Mouse (Mus musculus): ENCODE measurements around the gene Slc6a8. TPM values are rescaled to one million over a fixed set of nuclear protein-coding genes. Genes with fewer than 3 reads are reported as not detected.

The Slc6a8 gene
- 6.6 and 7.3 TPM in 2 replicates for polyA plus RNA-seq (2015; fragmentation: Nextera tagmentation; extraction: Ambion mirVana)

GRCm38 (mm10) chrX:73672879-73673618, at the start of gene Slc6a8:
Gene Slc6a8, plus strand, starts transcription at chrX:73673150.
- Histone ChIP-seq H3K36me3 (ENCODE audit: control insufficient read depth, insufficient read depth, low read length) (0 out of 2 replicates have a peak, but pooled peaks cover 3% of the 10 kb centered on the region), H3K9ac (ENCODE audit: low read depth, low read length) (peak within 1 kb of the TSS; percentile 77), H3K9me3 (replicated peaks; ENCODE audit: control insufficient read depth, low read length, poor library complexity, severe bottlenecking) (no peaks in the 10 kb centered on the region; the same call in 1 of the 2 replicates), H3K4me1 (ENCODE audit: control insufficient read depth, insufficient read depth, low read length) (peaks cover 12% of the 10 kb centered on the region), H3K4me3 (ENCODE audit: low read depth, low read length) (peak within 1 kb of the TSS; percentile 61), H3K27me3 (ENCODE audit: control insufficient read depth, insufficient read depth, low read depth, low read length) (no peaks in the 10 kb centered on the region), H3K4me2 (ENCODE audit: low read length) (peak within 1 kb of the TSS; percentile 80), H3K27ac (ENCODE audit: low read length) (peak within 1 kb of the TSS; percentile 70)
- WGBS = 10% methylated on average over 12 of the region's 72 CpGs
- peak; percentile 77 for ATAC-seq

GRCm38 (mm10) chrX:73626981-73627380, 46.0 kb upstream of the Slc6a8 start:
- no peak for ATAC-seq

GRCm38 (mm10) chrX:73635425-73635824, 37.5 kb upstream of the Slc6a8 start:
- no peaks in the 10 kb centered on the region for H3K9me3 ChIP-seq (replicated peaks; ENCODE audit: control insufficient read depth, low read length, poor library complexity, severe bottlenecking)
- no peak overlapping the region for H3K27ac ChIP-seq (ENCODE audit: low read length)
- H3K9ac ChIP-seq (ENCODE audit: low read depth, low read length) = no peak overlapping the region
- peaks cover 25% of the 10 kb centered on the region for H3K27me3 ChIP-seq (ENCODE audit: control insufficient read depth, insufficient read depth, low read depth, low read length)
- WGBS = 23% methylated on average over 14 of the region's 19 CpGs
- no peaks in the 10 kb centered on the region for H3K36me3 ChIP-seq (ENCODE audit: control insufficient read depth, insufficient read depth, low read length)
- ATAC-seq = no peak
- peak overlapping the region; percentile 50 for H3K4me2 ChIP-seq (ENCODE audit: low read length)
- peaks cover 5% of the 10 kb centered on the region; the same call in 1 of the 2 replicates for H3K4me1 ChIP-seq (ENCODE audit: control insufficient read depth, insufficient read depth, low read length)
- H3K4me3 ChIP-seq (ENCODE audit: low read depth, low read length) = peak overlapping the region; percentile 19

More at GRCm38 (mm10) chrX:73626981-73627380, 46.0 kb upstream of the Slc6a8 start:
- Histone ChIP-seq H3K4me1 (ENCODE audit: control insufficient read depth, insufficient read depth, low read length) (no peaks in the 10 kb centered on the region), H3K36me3 (ENCODE audit: control insufficient read depth, insufficient read depth, low read length) (no peaks in the 10 kb centered on the region), H3K9me3 (replicated peaks; ENCODE audit: control insufficient read depth, low read length, poor library complexity, severe bottlenecking) (no peaks in the 10 kb centered on the region), H3K4me3 (ENCODE audit: low read depth, low read length) (no peak overlapping the region), H3K4me2 (ENCODE audit: low read length) (no peak overlapping the region), H3K9ac (ENCODE audit: low read depth, low read length) (no peak overlapping the region), H3K27me3 (ENCODE audit: control insufficient read depth, insufficient read depth, low read depth, low read length) (no peaks in the 10 kb centered on the region), H3K27ac (ENCODE audit: low read length) (no peak overlapping the region)

- Histone ChIP-seq H3K4me2 (ENCODE audit: low read length) (peak overlapping the region; percentile 80), H3K4me1 (ENCODE audit: control insufficient read depth, insufficient read depth, low read length) (peaks cover 5% of the 10 kb centered on the region; the same call in 1 of the 2 replicates), H3K36me3 (ENCODE audit: control insufficient read depth, insufficient read depth, low read length) (no peaks in the 10 kb centered on the region), H3K4me3 (ENCODE audit: low read depth, low read length) (peak overlapping the region; percentile 38), H3K9me3 (replicated peaks; ENCODE audit: control insufficient read depth, low read length, poor library complexity, severe bottlenecking) (no peaks in the 10 kb centered on the region), H3K27me3 (ENCODE audit: control insufficient read depth, insufficient read depth, low read depth, low read length) (peaks cover 34% of the 10 kb centered on the region), H3K9ac (ENCODE audit: low read depth, low read length) (0 out of 2 replicates have a peak overlapping the region, but pooled peaks have one; percentile 25), H3K27ac (ENCODE audit: low read length) (no peak overlapping the region)
- WGBS = 23% methylated on average over 15 of the region's 19 CpGs
- ATAC-seq = no peak
Observed at GRCm38 (mm10) chrX:73637415-73637814, 35.5 kb upstream of the Slc6a8 start.

GRCm38 (mm10) chrX:73639255-73639675, 33.7 kb upstream of the Slc6a8 start, which contains the start of gene Dusp9:
Gene Dusp9, plus strand, starts transcription at chrX:73639419.
- Histone ChIP-seq H3K4me2 (ENCODE audit: low read length) (peak within 1 kb of the TSS; percentile 53), H3K4me3 (ENCODE audit: low read depth, low read length) (peak within 1 kb of the TSS; percentile 21), H3K9me3 (replicated peaks; ENCODE audit: control insufficient read depth, low read length, poor library complexity, severe bottlenecking) (no peaks in the 10 kb centered on the region), H3K4me1 (ENCODE audit: control insufficient read depth, insufficient read depth, low read length) (peaks cover 5% of the 10 kb centered on the region; the same call in 1 of the 2 replicates), H3K9ac (ENCODE audit: low read depth, low read length) (0 out of 2 replicates have a peak within 1 kb of the TSS, but pooled peaks have one; percentile 43), H3K27me3 (ENCODE audit: control insufficient read depth, insufficient read depth, low read depth, low read length) (peaks cover 34% of the 10 kb centered on the region), H3K27ac (ENCODE audit: low read length) (no peak within 1 kb of the TSS), H3K36me3 (ENCODE audit: control insufficient read depth, insufficient read depth, low read length) (no peaks in the 10 kb centered on the region)
- WGBS = 16% methylated on average over 27 of the region's 28 CpGs
- ATAC-seq = peak; percentile 70

GRCm38 (mm10) chrX:73639901-73640469, 33.0 kb upstream of the Slc6a8 start:
- Histone ChIP-seq H3K4me1 (ENCODE audit: control insufficient read depth, insufficient read depth, low read length) (peaks cover 5% of the 10 kb centered on the region; the same call in 1 of the 2 replicates), H3K4me2 (ENCODE audit: low read length) (peak overlapping the region; percentile 53; the same call in 1 of the 2 replicates), H3K27me3 (ENCODE audit: control insufficient read depth, insufficient read depth, low read depth, low read length) (peaks cover 34% of the 10 kb centered on the region), H3K9ac (ENCODE audit: low read depth, low read length) (no peak overlapping the region), H3K27ac (ENCODE audit: low read length) (no peak overlapping the region), H3K9me3 (replicated peaks; ENCODE audit: control insufficient read depth, low read length, poor library complexity, severe bottlenecking) (no peaks in the 10 kb centered on the region), H3K36me3 (ENCODE audit: control insufficient read depth, insufficient read depth, low read length) (no peaks in the 10 kb centered on the region), H3K4me3 (ENCODE audit: low read depth, low read length) (peak overlapping the region; percentile 21)
- peak; percentile 23; the same call in 1 of the 2 replicates for ATAC-seq
- WGBS = 16% methylated on average over 26 of the region's 41 CpGs

GRCm38 (mm10) chrX:73645121-73645520, 27.8 kb upstream of the Slc6a8 start:
- WGBS = 24% methylated on average over 4 of the region's 4 CpGs
- no peak for ATAC-seq
- no peak overlapping the region for H3K27ac ChIP-seq (ENCODE audit: low read length)
- H3K4me1 ChIP-seq (ENCODE audit: control insufficient read depth, insufficient read depth, low read length) = no peaks in the 10 kb centered on the region
- H3K27me3 ChIP-seq (ENCODE audit: control insufficient read depth, insufficient read depth, low read depth, low read length) = peaks cover 12% of the 10 kb centered on the region
- no peak overlapping the region for H3K9ac ChIP-seq (ENCODE audit: low read depth, low read length)
- no peaks in the 10 kb centered on the region for H3K9me3 ChIP-seq (replicated peaks; ENCODE audit: control insufficient read depth, low read length, poor library complexity, severe bottlenecking)
- no peak overlapping the region for H3K4me2 ChIP-seq (ENCODE audit: low read length)
- H3K36me3 ChIP-seq (ENCODE audit: control insufficient read depth, insufficient read depth, low read length) = no peaks in the 10 kb centered on the region
- H3K4me3 ChIP-seq (ENCODE audit: low read depth, low read length) = no peak overlapping the region

- 82% methylated on average over 3 of the region's 3 CpGs for WGBS
- Histone ChIP-seq H3K4me1 (ENCODE audit: control insufficient read depth, insufficient read depth, low read length) (no peaks in the 10 kb centered on the region), H3K9me3 (replicated peaks; ENCODE audit: control insufficient read depth, low read length, poor library complexity, severe bottlenecking) (no peaks in the 10 kb centered on the region), H3K36me3 (ENCODE audit: control insufficient read depth, insufficient read depth, low read length) (no peaks in the 10 kb centered on the region), H3K27me3 (ENCODE audit: control insufficient read depth, insufficient read depth, low read depth, low read length) (no peaks in the 10 kb centered on the region), H3K4me3 (ENCODE audit: low read depth, low read length) (no peak overlapping the region), H3K9ac (ENCODE audit: low read depth, low read length) (no peak overlapping the region), H3K27ac (ENCODE audit: low read length) (no peak overlapping the region), H3K4me2 (ENCODE audit: low read length) (no peak overlapping the region)
- ATAC-seq = no peak
Observed at GRCm38 (mm10) chrX:73650869-73651268, 22.1 kb upstream of the Slc6a8 start.

GRCm38 (mm10) chrX:73653392-73653791, 19.6 kb upstream of the Slc6a8 start:
- Histone ChIP-seq H3K4me2 (ENCODE audit: low read length) (no peak overlapping the region), H3K4me1 (ENCODE audit: control insufficient read depth, insufficient read depth, low read length) (0 out of 2 replicates have a peak, but pooled peaks cover 3% of the 10 kb centered on the region), H3K36me3 (ENCODE audit: control insufficient read depth, insufficient read depth, low read length) (0 out of 2 replicates have a peak, but pooled peaks cover 2% of the 10 kb centered on the region), H3K27ac (ENCODE audit: low read length) (no peak overlapping the region), H3K4me3 (ENCODE audit: low read depth, low read length) (no peak overlapping the region), H3K9me3 (replicated peaks; ENCODE audit: control insufficient read depth, low read length, poor library complexity, severe bottlenecking) (no peaks in the 10 kb centered on the region), H3K27me3 (ENCODE audit: control insufficient read depth, insufficient read depth, low read depth, low read length) (no peaks in the 10 kb centered on the region), H3K9ac (ENCODE audit: low read depth, low read length) (no peak overlapping the region)
- 94% methylated on average over 6 of the region's 6 CpGs for WGBS
- no peak for ATAC-seq
